Mouse (Mus musculus) layer of hippocampus, adult 9-10 months (tissue): ENCODE measurements around the gene Specc1.

Source experiments
- DNase-seq: peaks from one replicate; pipeline ENCODE4 v3.0.0; 2022; ENCODE audit warnings: low spot score

Gene Specc1

DNA sequence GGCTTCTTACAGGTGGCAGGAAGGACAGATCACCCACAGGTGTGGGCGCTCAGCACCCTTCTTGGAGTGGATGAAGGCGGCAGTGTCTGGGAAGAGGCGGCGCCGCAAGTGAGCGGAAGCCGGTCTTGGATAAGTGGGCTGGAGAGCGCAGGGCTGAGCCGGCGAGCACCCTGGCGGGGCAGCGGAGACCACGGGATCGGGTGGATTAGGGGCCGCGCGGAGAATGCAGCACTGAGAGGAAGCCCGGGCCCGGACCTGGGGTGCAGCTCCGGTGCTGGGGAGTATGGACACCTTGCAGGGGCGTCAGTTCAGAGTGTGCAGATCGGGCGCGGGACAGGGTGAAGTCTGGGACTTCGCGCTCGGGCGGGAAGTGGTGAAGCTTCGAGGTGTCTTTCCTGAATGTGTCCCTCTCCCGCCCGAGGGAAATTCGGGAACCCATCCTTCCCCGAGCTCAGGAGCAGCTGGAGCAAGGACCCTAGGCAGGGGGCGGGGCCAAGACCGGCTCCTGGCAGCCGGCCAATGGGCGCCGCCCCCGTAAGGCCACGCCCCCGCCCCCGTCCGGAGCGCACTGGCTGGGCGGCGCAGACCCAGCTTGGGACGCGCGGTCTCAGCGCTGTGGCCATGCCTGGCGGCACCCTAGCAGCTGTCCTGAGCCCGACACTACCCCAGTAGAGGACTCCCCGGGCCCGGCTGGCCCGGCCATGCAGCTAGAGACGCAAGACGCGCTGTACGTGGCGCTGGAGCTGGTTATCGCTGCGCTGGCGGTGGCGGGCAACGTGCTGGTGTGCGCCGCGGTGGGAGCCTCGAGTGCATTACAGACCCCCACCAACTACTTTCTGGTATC lies 292.1 kb downstream of the Specc1 start, which contains the start of gene Adora2b:
Gene Adora2b, plus strand, starts transcription at position 584 of the 844 bp plus-strand sequence.
- DNase-seq: no peak

DNA sequence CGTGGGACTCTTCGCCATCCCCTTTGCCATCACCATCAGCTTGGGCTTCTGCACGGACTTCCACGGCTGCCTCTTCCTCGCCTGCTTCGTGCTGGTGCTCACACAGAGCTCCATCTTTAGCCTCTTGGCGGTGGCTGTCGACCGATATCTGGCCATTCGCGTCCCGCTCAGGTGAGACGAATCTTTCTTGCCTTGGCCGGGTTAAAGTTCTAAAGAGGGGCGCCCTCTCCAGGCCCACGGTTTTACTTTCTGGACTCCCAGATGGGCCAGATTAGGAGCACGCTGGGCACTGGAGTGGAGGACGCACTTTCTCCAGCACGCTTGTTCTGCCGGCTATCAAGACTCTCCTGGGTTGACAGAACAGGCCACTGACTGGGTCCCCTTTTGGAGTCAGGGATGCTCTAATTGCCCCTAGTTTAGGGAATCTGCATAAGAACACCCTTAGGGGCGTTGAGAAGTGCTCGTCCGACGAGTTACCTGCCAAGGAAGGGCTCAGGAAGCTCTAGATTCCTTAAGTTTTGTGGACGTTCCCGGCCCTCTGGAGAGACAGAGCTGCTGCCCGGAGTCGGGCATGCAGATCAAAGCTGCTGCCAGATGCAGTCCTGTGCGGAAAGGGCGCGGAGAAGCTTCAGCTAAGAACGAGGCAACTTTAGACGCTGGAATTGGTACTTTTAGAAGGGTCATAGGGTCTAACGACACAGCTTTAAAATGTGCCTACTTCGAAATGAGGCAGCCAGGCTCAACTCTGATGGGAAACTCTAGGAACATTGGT lies 292.9 kb downstream of the Specc1 start:
- no peak for DNase-seq

DNA sequence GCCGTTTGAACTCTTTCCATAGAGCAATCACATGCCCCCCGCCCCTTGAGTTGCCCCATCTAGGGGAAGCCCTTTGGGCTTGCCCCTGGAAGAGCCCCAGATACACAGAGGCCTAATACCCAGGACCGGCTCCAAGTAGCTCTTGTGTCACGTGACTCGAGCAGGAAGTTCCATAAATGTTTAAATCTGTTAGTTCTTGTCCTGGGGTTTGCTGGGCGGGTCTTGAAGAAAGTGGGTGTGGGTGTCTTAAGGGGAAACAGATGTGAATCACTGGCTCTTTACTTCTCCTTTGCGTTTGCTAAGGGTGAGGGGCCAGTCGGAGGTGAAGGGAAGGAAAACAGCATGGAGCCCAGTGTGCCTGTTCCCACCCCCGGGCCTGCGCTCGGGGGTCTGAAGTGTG lies 294.5 kb downstream of the Specc1 start:
- no peak for DNase-seq

DNA sequence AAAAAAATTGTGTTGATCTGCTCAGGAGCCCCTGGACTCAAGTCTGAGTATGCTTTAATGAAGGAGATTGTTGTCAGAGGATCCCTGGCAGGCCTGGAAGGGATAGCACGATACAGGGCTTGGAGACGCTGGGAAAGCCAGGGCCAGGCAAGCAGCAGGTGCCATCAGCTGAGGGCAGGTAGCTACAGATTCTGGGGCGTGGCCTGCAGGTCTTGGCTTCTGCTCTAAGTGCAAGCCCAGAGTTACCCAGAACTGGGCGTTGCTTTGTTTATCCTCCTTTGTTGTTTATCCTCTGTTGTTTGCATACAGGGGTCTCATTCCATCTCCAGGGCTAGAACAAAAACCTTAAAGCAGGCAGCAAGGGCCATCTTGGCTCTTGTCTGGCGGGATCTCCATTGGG lies 296.8 kb downstream of the Specc1 start:
- DNase-seq: no peak

DNA sequence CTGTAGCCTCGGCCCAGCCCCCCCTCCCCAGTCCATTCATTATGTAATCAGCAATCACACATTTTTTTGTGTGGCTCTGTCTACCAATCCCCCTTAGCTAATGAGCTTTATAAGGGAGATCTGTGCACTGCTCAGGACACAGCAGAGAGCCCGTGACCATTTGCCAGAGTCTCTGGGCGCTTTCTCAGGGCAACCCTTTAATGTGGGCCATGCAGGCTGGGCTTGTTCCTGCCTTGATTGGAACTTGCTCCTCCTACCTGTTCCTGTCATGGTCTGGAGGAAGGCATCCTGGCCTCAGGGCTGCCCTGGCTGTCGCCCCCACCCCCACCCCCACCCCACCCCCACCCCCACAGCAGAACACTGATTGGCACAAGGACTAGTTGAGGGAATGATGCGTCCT lies 302.7 kb downstream of the Specc1 start:
- DNase-seq: no peak

DNA sequence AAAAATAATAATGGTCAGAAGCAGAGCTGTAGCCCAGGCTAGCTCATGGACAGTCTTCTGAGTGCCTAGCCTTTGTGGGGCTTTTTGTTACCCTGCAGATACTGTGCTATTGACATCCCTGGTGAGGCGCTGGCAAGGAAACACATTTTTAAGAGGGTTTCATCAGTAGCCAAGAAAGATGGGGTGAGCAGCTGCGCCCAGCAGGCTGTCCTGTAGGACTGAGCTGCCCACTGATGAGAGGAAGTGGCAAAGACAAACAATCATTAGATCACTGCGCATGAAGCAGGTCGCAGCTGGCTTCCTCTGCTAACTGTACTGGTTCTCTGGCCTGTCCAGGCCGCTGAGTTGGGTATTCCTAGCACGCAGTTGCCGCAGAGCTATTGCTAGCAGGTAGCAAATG lies 307.0 kb downstream of the Specc1 start:
- no peak for DNase-seq

DNA sequence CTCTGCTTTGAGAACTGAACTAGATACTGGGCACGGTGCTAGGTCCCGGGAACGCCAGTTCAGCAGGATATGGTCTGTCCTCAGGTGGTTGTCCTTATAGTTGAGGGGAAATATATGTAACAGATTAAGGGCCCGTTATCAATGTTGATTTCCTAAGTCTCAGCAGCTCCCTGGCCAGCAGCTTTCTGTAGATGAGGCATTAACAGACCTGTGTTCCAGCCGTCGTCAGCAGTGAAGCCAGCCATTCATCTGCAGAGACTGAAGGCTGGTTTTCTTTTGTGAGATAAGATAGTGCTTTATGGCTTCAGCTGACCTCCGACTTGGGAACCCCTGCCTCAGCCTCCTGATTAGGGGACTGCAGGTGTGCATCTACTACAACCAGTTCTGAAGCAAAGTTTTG lies 307.5 kb downstream of the Specc1 start:
- no peak for DNase-seq

DNA sequence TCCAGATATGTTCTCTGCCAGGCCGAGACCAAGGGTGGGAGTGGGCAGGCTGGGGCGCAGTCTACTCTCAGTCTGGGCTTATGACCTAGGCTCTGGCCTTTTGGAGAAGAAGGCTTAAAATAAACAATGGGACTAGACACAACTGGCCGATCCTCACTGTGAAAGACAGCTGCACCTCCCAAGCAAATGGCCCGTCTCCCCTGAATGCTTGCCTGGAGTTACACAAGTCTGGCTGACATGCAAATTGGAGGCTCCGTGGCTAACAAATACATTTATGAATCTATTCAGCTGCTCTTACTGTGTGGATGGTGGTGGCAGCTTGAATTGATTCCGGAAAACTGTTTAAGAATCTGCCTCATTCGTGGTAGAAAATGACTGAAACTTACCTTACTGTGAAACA lies 309.1 kb downstream of the Specc1 start:
- DNase-seq: no peak

DNA sequence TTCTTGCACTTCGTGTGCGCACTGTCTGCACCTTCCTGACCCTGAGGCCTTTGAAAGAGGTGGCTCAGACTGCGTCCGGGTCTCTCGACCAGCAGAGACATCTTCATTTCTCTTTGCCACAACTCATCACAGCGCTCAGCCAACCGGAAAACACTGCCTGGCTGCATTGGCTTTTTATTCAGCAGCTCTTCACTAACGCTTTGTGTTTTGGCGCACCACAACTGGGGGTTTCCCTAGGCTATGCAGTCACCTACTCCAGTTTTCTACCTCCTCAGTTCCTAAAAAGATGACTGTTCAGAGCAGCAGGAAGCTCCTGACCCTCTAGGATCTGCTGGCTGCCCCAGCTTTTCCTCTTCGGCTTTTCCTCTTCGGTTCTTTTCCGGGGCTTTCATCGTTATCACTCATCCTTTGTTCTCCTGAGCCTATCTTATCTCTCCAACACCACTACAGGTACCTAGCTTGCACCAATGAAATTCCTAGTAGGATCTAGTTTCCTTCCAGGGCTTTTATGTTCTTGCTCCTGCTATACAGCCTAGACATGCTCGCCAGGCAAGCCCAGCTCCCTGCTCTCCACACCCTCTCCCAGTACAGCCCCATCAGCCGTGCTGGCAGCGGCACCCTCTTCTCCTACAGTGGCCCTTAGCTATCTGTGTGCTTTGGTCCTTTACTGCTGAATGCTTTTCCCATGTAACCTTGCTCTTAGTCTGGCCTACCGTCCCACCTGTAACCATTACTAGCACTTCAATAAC lies 310.1 kb downstream of the Specc1 start:
- DNase-seq: no peak

DNA sequence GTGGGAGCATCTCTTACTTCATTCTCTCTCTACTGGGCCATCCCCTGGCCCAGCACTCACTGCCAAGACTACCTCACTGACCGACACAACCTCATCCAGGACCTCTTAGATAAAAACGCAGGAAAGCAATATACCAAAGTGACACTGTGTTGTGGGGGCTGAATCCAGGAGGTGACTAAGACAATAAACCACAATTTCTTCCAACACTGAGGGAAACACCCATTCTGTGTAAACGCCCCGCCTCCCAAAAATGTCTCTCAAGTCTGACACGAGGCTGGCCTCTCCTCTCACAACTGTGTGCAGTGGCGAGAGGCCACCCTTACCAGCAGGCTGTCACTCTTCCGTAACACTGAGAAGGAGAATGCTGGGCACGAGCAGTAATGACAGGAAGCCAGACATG lies 311.8 kb downstream of the Specc1 start:
- no peak for DNase-seq

DNA sequence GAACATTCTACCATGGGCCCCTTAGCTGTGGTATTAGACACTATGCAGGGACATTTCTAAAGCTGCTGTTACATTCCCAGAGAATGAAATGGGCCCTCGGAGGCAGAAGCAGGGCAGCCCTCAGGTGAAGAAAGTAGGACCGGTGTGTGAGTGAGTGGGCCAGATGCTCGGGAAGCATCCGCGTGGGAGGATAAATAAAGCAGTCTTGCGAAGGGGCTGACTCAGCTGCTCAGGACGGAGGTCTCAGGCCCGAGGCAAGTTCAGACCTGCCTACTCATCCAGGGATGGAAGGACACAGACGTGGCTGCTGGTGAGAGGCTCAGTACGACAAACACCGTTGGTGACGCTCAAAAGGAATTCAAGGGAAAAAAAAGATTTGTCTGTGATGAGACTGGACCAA lies 312.5 kb downstream of the Specc1 start:
- no peak for DNase-seq

DNA sequence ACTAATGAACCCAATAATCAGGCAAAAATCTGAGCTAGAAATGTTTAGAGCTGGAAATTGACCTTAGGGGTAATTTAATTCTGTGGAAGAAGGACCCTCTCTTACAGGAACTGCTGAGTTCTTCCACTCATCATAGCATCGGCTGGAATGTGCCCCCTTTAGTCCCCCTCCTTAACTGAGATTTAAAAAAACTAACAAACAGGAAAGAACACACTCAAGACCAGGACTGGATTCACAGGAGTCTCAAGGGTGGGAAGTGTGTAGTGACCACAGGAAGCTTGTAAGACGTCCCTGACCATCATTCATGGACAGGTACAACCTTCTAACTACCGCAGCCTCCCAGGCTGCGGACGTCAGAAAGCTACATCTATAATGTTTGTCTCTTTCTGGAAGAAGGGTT lies 314.3 kb downstream of the Specc1 start:
- DNase-seq: no peak
